Mouse (Mus musculus) layer of hippocampus, postnatal 25 days (tissue): ENCODE measurements around the gene Itga3. TPM values are rescaled to one million over a fixed set of nuclear protein-coding genes. Genes with fewer than 3 reads are reported as not detected.
"Not testable (repeated sequence)": the region's sequence is repeated elsewhere in the genome, so short reads cannot be mapped to it uniquely, and the experiment has no call there.

Experiments used
- DNase-seq, 2 experiments: peaks; one replicate each; pipeline ENCODE4 v3.0.0; 2022; ENCODE audit warnings: mixed read lengths in 2 of 2, low spot score in 1 of 2; ENCODE audit errors: extremely low spot score in 1 of 2
- total RNA-seq, 2 experiments: library from RNA; stranded (reverse); gene quantifications; 2 replicates each; pipeline ENCODE4 v1.2.3; 2021

Itga3 gene
- total RNA-seq, 2 experiments from 2014 or later, result 11.7 to 15.6 TPM

- DNase-seq, result no peak
These were observed 40.1 kb downstream of the Itga3 start for GRCm38 (mm10) chr11:95036521-95036920.

- no peak for DNase-seq
These were observed 41.7 kb downstream of the Itga3 start for GRCm38 (mm10) chr11:95034902-95035301.

GRCm38 (mm10) chr11:95033617-95034016, 43.0 kb downstream of the Itga3 start:
- no peak for DNase-seq

- no peak for DNase-seq
These were observed 43.7 kb downstream of the Itga3 start for GRCm38 (mm10) chr11:95032945-95033344.

- DNase-seq, result no peak
These were observed 48.6 kb downstream of the Itga3 start for GRCm38 (mm10) chr11:95027850-95028470.

- DNase-seq, result no peak
These were observed 49.8 kb downstream of the Itga3 start for GRCm38 (mm10) chr11:95026849-95027248.

- no peak for DNase-seq
These were observed 50.5 kb downstream of the Itga3 start for GRCm38 (mm10) chr11:95026090-95026542.

- no peak for DNase-seq
These were observed 51.2 kb downstream of the Itga3 start for GRCm38 (mm10) chr11:95025227-95026012.

- DNase-seq, result peak in 1 of 2 experiments; percentile 37
These were observed 52.0 kb downstream of the Itga3 start for GRCm38 (mm10) chr11:95024439-95025184.

GRCm38 (mm10) chr11:95023481-95023880, 53.1 kb downstream of the Itga3 start:
- DNase-seq, result no peak

- no peak for DNase-seq
These were observed 54.2 kb downstream of the Itga3 start for GRCm38 (mm10) chr11:95022237-95022992.

GRCm38 (mm10) chr11:95015484-95015883, 61.1 kb downstream of the Itga3 start:
- DNase-seq, result no peak

GRCm38 (mm10) chr11:95012487-95012886, 64.1 kb downstream of the Itga3 start:
- DNase-seq, result no peak

- no peak for DNase-seq
These were observed 64.5 kb downstream of the Itga3 start for GRCm38 (mm10) chr11:95012075-95012474.

- DNase-seq, result no peak
These were observed 65.2 kb downstream of the Itga3 start for GRCm38 (mm10) chr11:95011416-95011815.

GRCm38 (mm10) chr11:95010841-95011403, 65.7 kb downstream of the Itga3 start:
- not testable (repeated sequence) for DNase-seq

GRCm38 (mm10) chr11:95010141-95010739, 66.4 kb downstream of the Itga3 start:
- DNase-seq, result peak in 1 of 2 experiments; percentile 41

- peak; percentile 54 to 60 for DNase-seq
These were observed 67.0 kb downstream of the Itga3 start, which contains the start of gene Samd14 for GRCm38 (mm10) chr11:95009629-95010014. TSS of gene Samd14 (plus strand) at chr11:95009879.
